8 mouse cellular contexts compared by ENCODE assay signal in the genomic region with DNA sequence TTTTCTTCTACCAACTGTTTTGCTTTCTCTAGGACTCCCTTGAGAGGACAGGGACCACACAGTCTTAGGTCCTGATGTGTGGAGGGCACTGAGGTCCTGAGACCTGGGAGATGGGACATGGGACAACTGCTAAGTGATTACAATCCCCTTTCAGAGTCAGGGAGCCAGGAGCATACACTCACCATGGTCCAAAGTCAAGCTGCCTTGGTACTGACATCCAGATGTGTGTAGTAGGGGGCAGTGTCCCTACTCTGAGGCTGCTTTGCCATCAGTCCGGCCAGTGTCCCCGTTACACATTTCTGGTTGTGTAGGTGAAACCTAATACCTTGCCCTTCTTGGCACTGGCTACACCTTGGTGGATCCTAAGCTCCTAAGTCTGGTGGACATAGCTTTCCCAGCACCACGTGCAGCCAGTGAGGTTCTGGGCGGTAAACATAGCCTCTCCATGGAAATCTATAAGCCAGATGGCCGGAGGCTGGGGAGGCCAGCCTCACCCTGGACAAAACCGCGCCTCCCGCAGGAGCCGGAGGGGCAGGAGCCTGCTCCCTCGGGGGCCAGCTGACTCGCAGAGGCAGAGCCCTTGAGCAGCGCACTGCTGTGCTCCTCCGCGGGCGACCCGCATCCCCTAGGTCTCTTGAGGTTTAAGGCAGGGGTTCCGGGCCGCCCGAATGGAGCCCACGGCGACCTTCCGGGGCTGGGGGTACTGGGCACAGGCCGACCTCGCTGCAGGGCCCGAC. TPM values are rescaled to one million over a fixed set of nuclear protein-coding genes. Genes with fewer than 3 reads are reported as not detected.
A peak's percentile ranks its signal among the peaks of the same experiment; 100 is the strongest.
DNase-seq lines count a peak whose midpoint lies in the region; ATAC-seq and TF ChIP-seq lines count a peak whose summit lies in the region.

No protein-coding gene starts in this region.

- H3K27ac ChIP-seq in layer of hippocampus, adult 2 months, result peak overlapping the region; percentile 96
- H3K27ac ChIP-seq in heart, embryonic 12.5 days (ENCODE audit: poor library complexity, severe bottlenecking), result peak overlapping the region; percentile 72
- peak overlapping the region; percentile 89 for H3K27ac ChIP-seq in limb, embryonic 12.5 days
- peak overlapping the region; percentile 83 for H3K27ac ChIP-seq in midbrain, embryonic 16.5 days (ENCODE audit: low read length)

- H3K9ac ChIP-seq in heart, embryonic 12.5 days, result peak overlapping the region; percentile 96
- peak overlapping the region; percentile 96 for H3K9ac ChIP-seq in limb, embryonic 12.5 days (replicated peaks)
- H3K9ac ChIP-seq in midbrain, embryonic 16.5 days (ENCODE audit: low read depth, low read length), result peak overlapping the region; percentile 88

- peak overlapping the region; percentile 94 for H3K4me3 ChIP-seq in layer of hippocampus, adult 2 months
- peak overlapping the region; percentile 94 for H3K4me3 ChIP-seq in G1E (ENCODE audit: low read depth, low read length)
- H3K4me3 ChIP-seq in heart, embryonic 12.5 days, result peak overlapping the region; percentile 95
- peak overlapping the region; percentile 99 for H3K4me3 ChIP-seq in limb, embryonic 12.5 days (replicated peaks)
- H3K4me3 ChIP-seq in midbrain, embryonic 16.5 days (ENCODE audit: low read depth, low read length), result peak overlapping the region; percentile 68

- no peak for TF ChIP-seq CTCF in layer of hippocampus, adult 2 months (conservative IDR thresholded peaks at IDR 0.05)
- TF ChIP-seq CTCF in G1E (IDR thresholded peaks at IDR 0.05; ENCODE audit: low read depth, low read length), result no peak

- peaks cover 29% of the 10 kb centered on the region for H3K4me1 ChIP-seq in G1E (ENCODE audit: insufficient read depth, low read depth, low read length)
- H3K4me1 ChIP-seq in heart, embryonic 12.5 days (replicated peaks), result peaks cover 27% of the 10 kb centered on the region
- peaks cover 15% of the 10 kb centered on the region for H3K4me1 ChIP-seq in limb, embryonic 12.5 days (replicated peaks)
- H3K4me1 ChIP-seq in midbrain, embryonic 16.5 days (ENCODE audit: control insufficient read depth, insufficient read depth, low read length), result peaks cover 16% of the 10 kb centered on the region

- H3K4me2 ChIP-seq in heart, embryonic 12.5 days, result peak overlapping the region; percentile 87
- peak overlapping the region; percentile 70 for H3K4me2 ChIP-seq in limb, embryonic 12.5 days
- H3K4me2 ChIP-seq in midbrain, embryonic 16.5 days (ENCODE audit: low read length), result peak overlapping the region; percentile 88

- no peak for DNase-seq in layer of hippocampus, adult 2 months (ENCODE audit: low spot score in 2 of 2)
- no peak for DNase-seq in layer of hippocampus, postnatal 14 days (ENCODE audit: low spot score in 2 of 2)
- DNase-seq in G1E (ENCODE audit: low spot score), result peak; percentile 63
- peak; percentile 53 for DNase-seq in embryo, embryonic 10.5 days (ENCODE audit: low spot score)
- no peak for DNase-seq in c-Kit-positive CD71-positive TER-119-positive erythroid progenitor cells, embryonic 14.5 days (ENCODE audit: low spot score)

- H3K9me3 ChIP-seq in G1E (replicated peaks), result no peaks in the 10 kb centered on the region
- H3K9me3 ChIP-seq in heart, embryonic 12.5 days (replicated peaks), result no peaks in the 10 kb centered on the region
- H3K9me3 ChIP-seq in limb, embryonic 12.5 days, result no peaks in the 10 kb centered on the region
- H3K9me3 ChIP-seq in midbrain, embryonic 16.5 days (replicated peaks; ENCODE audit: control insufficient read depth, low read length, poor library complexity, severe bottlenecking), result no peaks in the 10 kb centered on the region

- no peaks in the 10 kb centered on the region for H3K27me3 ChIP-seq in G1E (ENCODE audit: insufficient read depth, low read length)
- no peaks in the 10 kb centered on the region for H3K27me3 ChIP-seq in heart, embryonic 12.5 days (replicated peaks)
- H3K27me3 ChIP-seq in limb, embryonic 12.5 days, result no peaks in the 10 kb centered on the region
- no peaks in the 10 kb centered on the region for H3K27me3 ChIP-seq in midbrain, embryonic 16.5 days (ENCODE audit: control insufficient read depth, insufficient read depth, low read depth, low read length)

- under 1% methylated on average over 25 of the region's 25 CpGs for WGBS in heart, embryonic 12.5 days
- under 1% methylated on average over 25 of the region's 25 CpGs for WGBS in limb, embryonic 12.5 days
- under 1% methylated on average over 25 of the region's 25 CpGs for WGBS in midbrain, embryonic 16.5 days

- H3K36me3 ChIP-seq in G1E (replicated peaks), result peaks cover 47% of the 10 kb centered on the region
- H3K36me3 ChIP-seq in heart, embryonic 12.5 days, result peaks cover 30% of the 10 kb centered on the region
- H3K36me3 ChIP-seq in limb, embryonic 12.5 days, result peaks cover 45% of the 10 kb centered on the region
- peaks cover 6% of the 10 kb centered on the region for H3K36me3 ChIP-seq in midbrain, embryonic 16.5 days (ENCODE audit: control insufficient read depth, insufficient read depth, low read length)

- no peak for ATAC-seq in G1E (ENCODE audit: extremely low read depth, insufficient number of reproducible peaks, low FRiP score, poor library complexity, severe bottlenecking)
- peak; percentile 38; the same call in 1 of the 2 replicates for ATAC-seq in heart, embryonic 12.5 days (ENCODE audit: insufficient number of reproducible peaks, low FRiP score)
- ATAC-seq in limb, embryonic 12.5 days (ENCODE audit: insufficient number of reproducible peaks, insufficient read depth, low FRiP score, low TSS enrichment, low read depth), result peak; percentile 24; the same call in 1 of the 2 replicates
- ATAC-seq in midbrain, embryonic 16.5 days, result peak; percentile 59

RNA-seq across cellular contexts. Expression of a gene that starts 0.6 kb away (rescaled TPM):
- total RNA-seq in layer of hippocampus, adult 2 months (2021), result 10 to 100 TPM; 35.6 to 37.0 TPM
- 10 to 100 TPM; 43.9 to 44.9 TPM for total RNA-seq in layer of hippocampus, postnatal 14 days (2021)
- 6.1 and 10.4 TPM in 2 replicates for total RNA-seq in G1E (2014; fragmentation: Nextera tagmentation)
- total RNA-seq in G1E (2017), result 7.9 and 8.8 TPM in 2 replicates
- polyA plus RNA-seq in G1E (2012), result 26.2 and 30.1 TPM in 2 replicates
- polyA plus RNA-seq in heart, embryonic 12.5 days (2016; fragmentation: Nextera tagmentation; extraction: Ambion mirVana), result 18.7 and 19.2 TPM in 2 replicates
- 49.2 and 53.2 TPM in 2 replicates for polyA plus RNA-seq in limb, embryonic 12.5 days (2016; fragmentation: Nextera tagmentation; extraction: Ambion mirVana)
- polyA plus RNA-seq in midbrain, embryonic 16.5 days (2015; fragmentation: Nextera tagmentation; extraction: Ambion mirVana), result 29.5 and 30.4 TPM in 2 replicates

RNA-seq across cellular contexts. Expression of a gene that starts 12.5 kb away (rescaled TPM):
- 10 to 100 TPM; 16.3 to 17.1 TPM for total RNA-seq in layer of hippocampus, adult 2 months (2021)
- 10 to 100 TPM; 17.2 to 18.0 TPM for total RNA-seq in layer of hippocampus, postnatal 14 days (2021)
- total RNA-seq in G1E (2014; fragmentation: Nextera tagmentation) (13.1 and 14.2 TPM in 2 replicates), G1E (2017) (12.1 and 15.7 TPM in 2 replicates)
- 24.2 and 24.3 TPM in 2 replicates for polyA plus RNA-seq in G1E (2012)
- 15.5 and 16.8 TPM in 2 replicates for polyA plus RNA-seq in heart, embryonic 12.5 days (2016; fragmentation: Nextera tagmentation; extraction: Ambion mirVana)
- 17.0 and 18.3 TPM in 2 replicates for polyA plus RNA-seq in limb, embryonic 12.5 days (2016; fragmentation: Nextera tagmentation; extraction: Ambion mirVana)
- 20.7 and 21.3 TPM in 2 replicates for polyA plus RNA-seq in midbrain, embryonic 16.5 days (2015; fragmentation: Nextera tagmentation; extraction: Ambion mirVana)

RNA-seq across cellular contexts. Expression of a gene that starts 12.7 kb away (rescaled TPM):
- total RNA-seq in layer of hippocampus, adult 2 months (2021), result 10 to 100 TPM; 35.2 to 46.9 TPM
- total RNA-seq in layer of hippocampus, postnatal 14 days (2021), result 10 to 100 TPM; 34.9 to 38.0 TPM
- total RNA-seq in G1E (2014; fragmentation: Nextera tagmentation), result 10.4 and 11.1 TPM in 2 replicates
- 15.1 and 20.3 TPM in 2 replicates for total RNA-seq in G1E (2017)
- polyA plus RNA-seq in G1E (2012), result 60.0 and 78.2 TPM in 2 replicates
- polyA plus RNA-seq in heart, embryonic 12.5 days (2016; fragmentation: Nextera tagmentation; extraction: Ambion mirVana), result 73.9 and 79.2 TPM in 2 replicates
- 67.5 and 71.9 TPM in 2 replicates for polyA plus RNA-seq in limb, embryonic 12.5 days (2016; fragmentation: Nextera tagmentation; extraction: Ambion mirVana)
- 41.4 and 46.8 TPM in 2 replicates for polyA plus RNA-seq in midbrain, embryonic 16.5 days (2015; fragmentation: Nextera tagmentation; extraction: Ambion mirVana)

RNA-seq across cellular contexts. Expression of a gene that starts 39.1 kb away (rescaled TPM):
- 100 to 1,000 TPM; 196 to 207 TPM for total RNA-seq in layer of hippocampus, adult 2 months (2021)
- total RNA-seq in layer of hippocampus, postnatal 14 days (2021), result 100 to 1,000 TPM; 193 to 202 TPM
- total RNA-seq in G1E (2014; fragmentation: Nextera tagmentation) (not detected in 2 replicates), G1E (2017) (0.35 and 0.38 TPM in 2 replicates)
- not detected in 2 replicates for polyA plus RNA-seq in G1E (2012)
- polyA plus RNA-seq in heart, embryonic 12.5 days (2016; fragmentation: Nextera tagmentation; extraction: Ambion mirVana), result 0.63 and 0.92 TPM in 2 replicates
- polyA plus RNA-seq in limb, embryonic 12.5 days (2016; fragmentation: Nextera tagmentation; extraction: Ambion mirVana), result 5.4 and 6.9 TPM in 2 replicates
- polyA plus RNA-seq in midbrain, embryonic 16.5 days (2015; fragmentation: Nextera tagmentation; extraction: Ambion mirVana), result 42.3 and 46.5 TPM in 2 replicates

Comparison
In these comparisons a context has a peak if more than half of its experiments do, and no peak if none do; other contexts are left out.
1. DNase-seq: peak in G1E (single experiment) and embryo, embryonic 10.5 days (single experiment); none in layer of hippocampus, adult 2 months (0 of 2), layer of hippocampus, postnatal 14 days (0 of 2) and c-Kit-positive CD71-positive TER-119-positive erythroid progenitor cells, embryonic 14.5 days (single experiment).
2. Peak in every context shown above with its lines, with median percentiles within 50 percentile points of each other: H3K27ac ChIP-seq, H3K4me3 ChIP-seq, H3K4me2 ChIP-seq and H3K9ac ChIP-seq.